Mouse (Mus musculus) ES-E14 (cell line): Measurements from ENCODE around the gene Slc25a47.

Experiments
- CHD2 ChIP-seq: IDR thresholded peaks from 2 replicates; pipeline ENCODE4 v1.6.1; 2014; ENCODE audit warnings: mild to moderate bottlenecking, low read depth, low read length, inconsistent platforms
- MAFK ChIP-seq: IDR thresholded peaks from 2 replicates; pipeline ENCODE4 v1.6.1; 2014; ENCODE audit warnings: mild to moderate bottlenecking, low read depth, low read length, inconsistent platforms; ENCODE audit not compliant: insufficient read depth
- ZC3H11A ChIP-seq: IDR thresholded peaks from 2 replicates; pipeline ENCODE4 v1.6.1; 2012; ENCODE audit warnings: low read depth, mild to moderate bottlenecking, inconsistent platforms, low read length, borderline replicate concordance

DNA sequence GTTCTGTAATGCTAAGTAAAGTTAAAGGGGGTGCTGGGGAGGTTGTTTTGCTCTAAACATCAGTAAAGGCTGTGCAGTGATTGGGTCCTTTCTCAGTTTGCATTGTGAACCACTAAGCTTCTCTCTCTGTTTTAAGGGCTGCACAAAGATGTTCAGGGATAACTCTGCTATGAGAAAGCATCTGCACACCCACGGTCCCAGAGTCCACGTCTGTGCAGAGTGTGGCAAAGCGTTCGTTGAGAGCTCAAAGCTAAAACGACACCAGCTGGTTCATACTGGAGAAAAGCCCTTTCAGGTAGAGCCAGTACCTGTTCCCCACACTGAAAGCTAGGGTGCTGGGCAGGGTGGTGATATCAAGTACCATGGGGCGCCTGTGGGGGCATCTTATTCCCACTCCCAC, 21.4 kb upstream of the Slc25a47 start:
- no peak for TF ChIP-seq ZC3H11A
- TF ChIP-seq CHD2: no peak
- TF ChIP-seq MAFK: no peak
